Mouse (Mus musculus) liver, adult 2 months (tissue): Measurements from ENCODE around the gene Qrfp.

Experiments used
- CTCF ChIP-seq: fragments of 200-500 bp; IDR thresholded peaks from 2 replicates; pipeline ENCODE4 v1.5.1; 2011; ENCODE audit warnings: low read depth, low read length, control low read depth
- POLR2A ChIP-seq: fragments of 200-500 bp; IDR thresholded peaks from 2 replicates; pipeline ENCODE4 v1.6.1; 2011; ENCODE audit warnings: low read length, control low read depth; ENCODE audit not compliant: insufficient read depth; ENCODE audit errors: extremely low read depth

DNA sequence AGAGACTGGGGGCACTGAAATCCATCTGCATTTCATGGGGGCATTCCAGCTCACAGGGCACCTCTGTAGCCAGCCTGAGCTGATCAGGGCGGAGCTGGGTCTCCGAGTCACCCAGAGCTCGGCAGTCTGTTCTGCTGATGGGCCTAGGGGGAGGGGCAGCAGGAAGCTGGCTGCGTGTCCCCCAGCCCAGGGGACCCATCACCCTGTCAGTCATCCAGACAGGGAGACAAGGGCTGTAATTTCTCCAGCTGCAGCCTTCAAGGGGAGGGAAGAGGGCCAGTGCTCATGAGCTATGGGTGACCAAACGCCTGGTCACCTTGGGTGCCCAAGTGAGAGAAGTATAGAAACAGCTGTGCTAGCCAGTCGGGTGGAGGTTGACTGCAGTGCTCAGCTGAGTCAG, 26.6 kb upstream of the Qrfp start:
- TF ChIP-seq CTCF (no peak), POLR2A (no peak)
